Mouse (Mus musculus): ENCODE measurements around the gene Brat1. TPM values are rescaled to one million over a fixed set of nuclear protein-coding genes. Genes with fewer than 3 reads are reported as not detected.
"Not testable (repeated sequence)": the region's sequence is repeated elsewhere in the genome, so short reads cannot be mapped to it uniquely, and the experiment has no call there.

Brat1 gene
- 10 to 100 TPM; 19.6 to 24.3 (median 22.0) TPM for total RNA-seq (2022)

DNA sequence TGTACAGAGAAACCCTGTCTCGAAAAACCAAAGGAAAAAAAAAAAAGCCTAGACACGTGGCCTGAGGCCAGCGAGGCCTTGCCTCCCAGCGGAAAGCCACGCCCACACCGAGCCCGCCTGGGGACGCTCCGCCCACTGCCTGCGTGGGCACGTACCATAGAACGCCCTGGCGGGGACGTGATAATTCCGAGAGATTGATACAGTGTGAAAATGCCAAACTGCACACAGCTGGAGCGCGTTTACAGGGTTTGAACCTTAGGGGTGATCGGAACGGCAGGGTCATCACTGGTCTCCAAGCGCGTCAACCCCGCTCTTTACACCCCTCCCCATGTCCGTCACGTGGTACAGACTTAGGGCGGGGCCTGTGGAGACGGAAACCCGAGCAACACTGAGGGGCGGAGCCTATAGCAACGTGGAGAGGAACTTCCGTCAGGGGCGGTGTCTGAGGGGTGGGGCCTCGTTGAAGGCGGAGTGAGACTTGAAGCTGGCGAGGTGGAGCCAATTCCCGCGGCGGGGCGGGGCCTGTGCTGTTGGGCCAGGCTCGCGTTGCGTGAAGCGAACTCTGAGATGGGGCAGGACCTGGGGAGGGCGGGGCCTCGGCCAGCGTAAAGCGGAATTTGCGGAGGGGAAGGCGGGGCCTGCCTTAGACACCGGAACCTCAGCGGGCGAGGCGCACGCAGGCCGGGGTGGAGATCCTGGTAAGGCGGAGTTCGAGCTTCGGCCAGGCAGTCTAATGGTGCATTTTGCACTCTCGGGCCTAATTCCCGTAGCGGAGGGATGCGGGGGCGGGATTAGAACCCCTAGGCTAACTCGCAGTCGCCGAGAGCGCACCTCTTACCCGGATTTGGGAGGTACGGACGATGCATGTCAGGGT lies at the start of gene Brat1:
Gene Brat1 (plus strand): TSS at position 634 of the 874 bp plus-strand sequence.
- DNase-seq (ENCODE audit: low spot score in 2 of 2), result peak; percentile 100

DNA sequence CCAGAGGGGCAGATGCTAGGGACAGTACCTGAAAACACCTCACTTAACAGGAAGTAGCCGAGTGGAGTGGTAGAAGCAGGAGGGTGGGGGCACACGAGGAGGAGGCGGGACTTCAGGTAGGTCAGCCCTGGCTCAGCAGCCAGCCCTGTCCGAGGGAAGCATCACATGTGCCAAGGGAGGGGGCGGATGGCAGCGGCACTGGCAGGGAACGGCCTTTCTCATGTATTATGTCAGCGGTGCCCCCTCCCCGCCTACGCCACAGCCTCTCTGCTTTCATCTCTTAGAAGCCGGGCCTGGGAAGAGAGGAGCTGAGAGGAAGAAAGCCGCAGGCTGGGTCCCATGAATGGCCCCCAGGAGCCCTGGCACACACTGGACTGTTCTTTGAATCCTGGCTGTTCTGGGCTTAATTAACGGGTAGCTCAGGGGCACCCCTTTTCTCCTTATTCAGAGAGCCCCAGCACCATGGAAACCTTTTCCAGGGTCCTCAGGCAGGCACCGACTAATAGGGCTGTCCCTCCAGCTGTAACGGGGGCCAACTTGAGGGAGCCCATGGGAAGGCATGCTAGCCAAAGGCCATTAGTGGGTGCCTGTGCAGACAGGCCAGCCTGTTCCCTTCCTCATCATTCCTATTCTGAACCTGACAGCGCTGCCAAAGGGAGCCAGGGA lies 45.1 kb upstream of the Brat1 start:
- peak; percentile 76 to 89 for DNase-seq (ENCODE audit: low spot score in 2 of 2)

DNA sequence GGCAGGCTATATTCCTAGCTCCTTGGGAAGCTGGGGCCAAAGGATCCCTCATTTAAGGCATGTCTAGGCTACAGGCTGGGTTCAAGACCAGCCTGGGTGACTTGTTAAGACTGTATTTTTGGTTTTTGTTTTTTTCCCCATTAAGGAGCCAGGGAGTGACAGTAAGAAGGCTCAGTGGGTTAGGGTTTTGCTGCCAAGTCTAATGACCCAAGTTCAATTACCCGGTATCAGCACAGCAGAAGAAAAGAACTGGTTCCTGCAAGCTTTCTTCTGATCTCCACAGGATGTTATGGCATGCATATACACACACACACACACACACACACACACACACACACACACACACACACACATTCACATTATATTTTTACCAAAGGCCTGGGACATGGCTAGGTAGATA lies 44.4 kb upstream of the Brat1 start:
- no peak for DNase-seq (ENCODE audit: low spot score in 2 of 2)

DNA sequence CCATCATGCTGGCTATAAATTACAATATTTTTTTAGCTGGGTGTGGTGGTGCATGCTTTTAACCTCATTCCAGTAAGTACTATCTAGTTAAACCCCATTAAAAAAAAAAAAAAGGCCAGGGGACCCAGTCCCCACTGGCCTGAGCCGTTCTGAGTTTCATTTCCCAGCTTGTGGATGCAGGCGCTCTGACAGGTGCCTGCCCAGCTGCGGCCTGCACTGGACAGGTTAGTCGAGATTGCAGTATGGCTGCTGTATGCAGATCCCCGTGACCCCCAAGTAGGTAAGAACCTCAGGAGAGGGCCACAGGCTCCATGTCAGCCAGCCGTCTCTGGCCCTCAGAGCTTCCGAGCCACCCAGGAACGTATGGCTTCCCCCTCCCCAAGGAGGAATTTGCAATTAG lies 43.4 kb upstream of the Brat1 start:
- DNase-seq (ENCODE audit: low spot score in 2 of 2), result no peak

DNA sequence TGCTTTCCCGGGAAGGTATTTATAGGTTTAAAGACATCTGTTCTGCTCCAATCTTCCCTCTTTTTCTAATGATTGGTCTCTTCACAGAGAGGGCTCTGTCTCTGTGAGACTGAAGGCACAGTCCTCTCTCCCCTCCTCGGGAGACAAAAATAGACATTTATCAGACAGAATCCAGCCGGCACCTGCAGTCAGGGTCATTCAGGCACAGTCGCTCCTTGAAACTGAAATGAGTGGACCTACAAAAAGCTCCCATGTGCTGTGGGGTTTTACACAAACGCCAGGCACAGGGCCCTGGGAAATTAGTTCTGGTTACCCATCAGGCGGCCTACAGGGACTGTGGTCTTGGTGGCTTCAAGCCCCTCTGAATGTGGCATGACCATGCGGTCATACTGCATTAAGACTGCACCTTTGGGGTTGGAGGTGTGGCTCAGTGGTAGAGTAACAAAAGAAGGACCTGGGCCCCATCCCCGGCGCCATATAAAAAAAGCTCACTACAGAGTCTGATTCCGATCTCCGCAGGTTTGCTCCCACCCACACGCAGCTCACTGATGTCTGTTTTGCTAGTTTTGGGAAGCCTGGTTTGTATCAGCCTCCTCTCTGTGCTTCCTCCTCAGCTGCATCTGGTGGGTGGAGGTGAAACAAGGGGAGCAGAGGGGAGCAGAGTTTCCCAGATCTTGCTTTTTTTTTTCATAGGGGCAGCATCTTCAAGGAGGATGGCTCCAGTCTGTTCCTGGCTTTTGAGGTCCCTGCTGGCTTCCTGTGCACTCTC lies 42.8 kb upstream of the Brat1 start:
- peak; percentile 45 to 54 for DNase-seq (ENCODE audit: low spot score in 2 of 2)

DNA sequence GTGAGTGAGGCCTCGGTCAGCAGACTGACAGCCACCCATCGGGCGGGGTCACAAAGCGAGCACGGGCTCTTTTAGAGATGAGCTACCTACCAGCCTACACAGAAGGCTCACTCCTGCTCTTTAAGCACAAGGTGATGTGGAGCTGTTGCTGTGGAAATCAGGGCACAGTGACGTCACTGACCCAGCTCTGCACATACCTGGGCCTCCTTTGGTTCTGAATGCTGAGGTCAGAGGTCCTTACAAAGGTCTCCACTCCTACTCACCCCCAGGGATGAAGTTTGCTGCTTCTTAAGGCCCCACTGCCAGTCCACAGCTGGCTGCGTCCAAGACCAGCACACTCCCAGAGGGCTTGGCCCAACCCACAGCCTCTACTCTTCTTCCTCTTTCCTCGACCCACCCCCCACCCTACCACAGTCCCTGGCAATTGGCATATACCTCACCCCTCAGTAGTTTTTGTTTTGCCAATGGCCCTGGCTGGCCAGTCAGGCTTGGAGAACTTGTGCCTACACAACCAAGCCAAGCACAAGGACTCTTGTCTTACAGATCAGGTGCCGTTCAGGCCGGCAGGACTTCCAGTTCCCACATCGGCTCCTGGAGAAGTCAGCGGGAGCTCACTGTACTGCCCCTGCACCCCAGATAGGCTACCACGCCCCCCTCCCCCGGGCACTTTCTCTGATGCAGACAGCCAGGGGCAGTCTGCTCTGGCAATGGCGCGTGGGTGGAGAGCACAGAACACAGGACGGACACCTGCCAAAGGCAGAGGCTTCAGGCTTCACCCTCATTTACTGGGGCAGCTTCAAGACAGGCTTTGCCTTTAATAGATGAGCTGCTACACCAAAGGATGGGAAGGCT lies 41.8 kb upstream of the Brat1 start:
- no peak for DNase-seq (ENCODE audit: low spot score in 2 of 2)

DNA sequence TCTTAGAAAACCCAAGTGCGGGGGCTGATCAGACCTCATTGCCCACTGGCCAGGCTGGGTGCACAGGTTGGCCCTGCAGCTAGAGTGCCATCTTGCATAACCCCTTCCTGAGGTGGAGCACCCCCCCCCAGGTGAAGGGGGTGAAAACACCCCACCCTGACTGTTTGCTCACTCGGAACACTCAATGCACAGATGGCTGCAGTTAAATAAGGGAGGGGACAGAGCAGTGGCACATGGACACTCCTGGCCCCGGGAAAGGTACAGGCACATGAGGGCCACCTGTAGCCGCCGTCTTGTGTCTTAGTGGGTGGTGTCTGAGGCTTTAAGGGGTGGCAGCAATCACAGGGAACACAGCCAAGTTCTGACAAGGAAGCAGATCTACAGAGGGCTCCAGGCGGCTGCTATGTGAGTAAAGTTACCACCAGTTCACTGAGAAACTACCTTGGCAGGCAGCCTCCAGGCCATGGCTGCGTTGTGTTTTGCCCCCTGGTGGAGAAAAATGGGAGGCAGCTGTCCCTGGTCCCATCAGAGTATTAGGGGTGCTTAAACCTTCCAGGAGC lies 41.1 kb upstream of the Brat1 start:
- DNase-seq (ENCODE audit: low spot score in 2 of 2), result peak; percentile 51 to 65

DNA sequence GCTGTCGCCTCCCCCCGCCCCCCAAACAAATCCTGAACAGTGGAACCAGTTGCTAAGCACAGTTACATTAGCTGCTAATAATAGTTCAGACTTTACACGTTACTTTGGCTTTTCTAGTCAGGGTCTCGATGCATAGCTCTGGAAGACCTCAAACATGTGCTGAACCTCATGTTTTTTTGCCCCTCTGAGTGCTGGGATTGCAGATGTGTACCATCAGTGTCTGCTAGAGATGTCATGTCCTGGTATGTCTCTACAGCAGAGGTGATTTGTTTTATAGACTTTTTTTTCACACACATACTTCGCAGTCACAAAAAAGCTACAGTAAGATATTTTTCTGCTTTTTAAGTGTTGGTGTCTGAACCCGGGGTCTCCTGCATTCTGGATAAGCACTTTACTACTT lies 32.7 kb upstream of the Brat1 start:
- no peak for DNase-seq (ENCODE audit: low spot score in 2 of 2)

DNA sequence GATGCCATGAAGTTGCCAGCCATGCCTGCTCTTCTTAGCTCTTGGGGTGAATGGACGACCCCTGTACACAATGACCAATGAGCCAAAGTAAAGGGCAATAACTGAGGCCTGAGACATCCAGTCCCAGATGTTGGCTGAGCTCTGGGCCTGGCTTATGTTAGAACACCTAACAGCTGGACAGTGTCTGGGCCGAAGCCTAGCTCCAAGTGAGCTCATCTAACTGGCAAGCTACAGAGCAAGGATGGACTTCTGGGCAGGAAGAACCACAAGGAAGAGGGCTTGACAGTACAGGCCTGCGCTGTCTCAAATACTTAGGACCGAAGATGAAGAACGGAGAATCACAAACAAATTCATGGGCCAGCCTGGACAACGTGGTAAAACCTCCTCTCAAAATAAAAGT lies 32.2 kb upstream of the Brat1 start:
- not testable (repeated sequence) for DNase-seq (ENCODE audit: low spot score in 2 of 2)

DNA sequence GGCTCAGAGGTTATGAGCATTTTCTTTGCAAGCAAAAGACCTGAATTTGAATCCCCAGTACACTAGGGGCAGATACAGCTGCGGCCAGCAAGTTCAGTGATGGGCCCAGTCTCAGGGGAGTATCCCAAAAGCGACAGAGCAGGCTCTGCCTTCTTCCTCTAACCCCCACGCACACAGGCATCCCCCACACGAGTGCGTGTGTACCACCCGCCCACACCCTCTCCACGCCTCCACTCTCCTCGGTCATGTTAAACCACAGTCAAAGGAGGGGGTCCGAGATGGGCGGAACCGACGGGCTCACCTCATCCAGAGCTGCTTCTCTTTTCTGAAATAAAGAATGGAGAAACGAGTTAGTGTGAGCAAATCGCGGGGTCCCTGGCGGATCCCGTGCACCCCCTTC lies 30.8 kb upstream of the Brat1 start:
- DNase-seq (ENCODE audit: low spot score in 2 of 2), result no peak

DNA sequence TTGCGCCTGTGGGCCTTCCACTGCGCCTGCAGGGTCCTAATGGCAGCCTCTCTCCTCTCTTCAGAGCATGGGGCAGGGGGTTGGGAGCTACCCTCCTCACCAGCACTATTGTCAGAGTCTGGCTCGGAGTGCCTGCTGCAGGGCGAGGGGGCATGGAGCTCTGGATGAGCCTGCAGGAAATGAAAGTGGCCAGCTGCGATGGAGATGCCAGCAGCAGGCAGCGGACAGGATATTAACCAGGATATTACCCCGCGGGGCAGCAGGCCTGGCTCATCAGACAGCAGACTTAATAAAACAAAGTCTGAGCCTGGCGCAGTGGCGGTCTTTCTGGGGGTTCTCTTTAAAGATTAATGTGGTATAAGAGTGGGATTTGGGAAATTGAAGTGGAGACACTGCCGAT lies 29.7 kb upstream of the Brat1 start:
- DNase-seq (ENCODE audit: low spot score in 2 of 2), result no peak

DNA sequence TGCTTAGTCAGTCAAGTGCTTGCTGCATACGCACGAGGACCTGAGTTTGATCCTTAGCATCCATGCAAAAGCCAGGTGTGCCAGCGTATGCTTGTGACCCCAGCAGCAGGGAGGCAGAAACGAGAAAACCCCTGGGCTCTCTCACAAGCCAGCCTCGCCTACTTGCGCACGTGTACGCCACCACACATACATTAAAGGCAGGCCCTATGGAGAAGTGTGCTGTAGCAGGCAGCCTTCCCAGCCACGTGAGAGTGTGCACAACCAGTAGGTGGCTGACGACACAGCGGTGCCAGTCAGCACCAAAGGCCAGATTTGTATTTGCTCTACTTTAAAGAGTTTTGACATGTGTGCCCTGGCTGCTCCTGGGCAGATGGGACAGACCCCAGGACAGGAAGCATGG lies 29.2 kb upstream of the Brat1 start:
- DNase-seq (ENCODE audit: low spot score in 2 of 2), result no peak

DNA sequence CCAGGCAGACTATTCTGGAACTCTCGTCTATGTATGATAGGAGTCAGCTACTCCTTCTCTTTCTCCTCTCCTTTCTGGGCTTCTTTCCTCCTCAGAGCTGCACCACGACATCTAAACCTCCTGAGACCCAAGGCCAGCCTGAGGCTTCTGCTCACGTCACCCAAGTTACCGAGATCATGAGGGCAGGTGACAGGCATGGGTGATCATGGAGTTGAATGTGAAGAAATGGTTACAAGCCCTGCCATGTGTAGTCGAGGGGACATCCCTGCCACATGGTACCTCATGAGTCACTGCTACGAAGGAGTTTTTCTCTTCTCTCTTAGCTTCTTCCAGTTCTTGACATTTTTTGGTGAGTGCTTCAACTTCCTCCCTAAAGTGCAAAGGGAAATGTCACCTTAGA lies 27.7 kb upstream of the Brat1 start:
- no peak for DNase-seq (ENCODE audit: low spot score in 2 of 2)

DNA sequence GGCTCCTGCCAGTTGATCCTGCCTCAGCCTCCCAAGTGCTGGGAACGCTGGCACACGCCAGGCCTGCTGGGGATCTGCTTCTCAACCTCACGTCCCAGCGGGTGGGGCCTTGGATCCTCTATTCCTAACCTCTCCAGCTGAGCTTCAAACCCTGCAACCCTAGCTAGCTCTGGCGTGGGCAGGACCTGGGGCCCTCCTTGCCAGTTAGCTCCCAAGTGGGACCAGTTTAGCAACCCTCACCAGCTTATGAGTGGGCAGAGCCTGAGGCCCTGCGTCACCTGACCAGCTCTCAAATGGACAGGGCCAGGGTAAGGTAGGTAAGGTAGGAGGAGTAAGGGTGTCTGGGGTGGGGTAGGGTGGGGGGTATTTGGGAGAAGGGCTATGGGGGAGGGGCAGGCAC lies 24.8 kb upstream of the Brat1 start:
- DNase-seq (ENCODE audit: low spot score in 2 of 2), result no peak

DNA sequence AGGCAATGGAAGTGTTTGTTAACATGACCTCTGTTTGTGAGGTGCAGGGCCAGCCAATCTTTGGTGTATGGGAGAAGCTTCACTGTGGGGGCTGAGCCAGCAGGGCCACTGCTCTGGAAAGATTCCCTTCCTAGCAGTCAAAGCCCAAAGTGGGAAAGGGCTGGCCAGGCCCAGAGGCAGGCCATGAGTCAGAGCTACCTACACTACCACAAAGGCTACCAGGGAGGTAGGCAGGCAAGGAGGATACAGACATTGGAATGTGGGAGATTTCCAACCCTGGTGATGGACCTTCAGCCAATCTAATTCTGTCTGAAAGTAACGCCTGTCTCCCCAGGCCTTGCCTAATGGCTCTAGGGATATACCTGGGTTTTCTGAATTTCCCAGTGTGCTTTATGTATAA lies 23.9 kb upstream of the Brat1 start:
- no peak for DNase-seq (ENCODE audit: low spot score in 2 of 2)

DNA sequence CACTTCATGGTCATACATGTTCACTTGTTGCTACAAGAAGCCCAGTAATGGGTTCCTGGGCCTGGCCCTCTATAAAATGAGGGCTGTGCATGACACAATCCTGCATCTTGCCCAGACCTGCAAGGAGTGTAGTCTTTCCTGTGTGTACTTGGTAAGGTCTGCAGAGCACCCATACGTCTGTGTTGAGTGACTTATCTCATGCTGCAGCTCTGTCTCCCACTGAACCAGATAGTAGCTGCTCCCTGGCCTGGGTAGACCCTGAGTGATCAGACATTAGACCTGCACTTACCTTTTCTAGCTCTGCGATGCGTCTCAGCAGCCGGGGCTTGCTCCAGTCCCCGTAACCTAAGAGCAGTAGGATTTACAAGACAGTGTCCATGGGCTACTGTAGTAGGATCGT lies 22.7 kb upstream of the Brat1 start:
- no peak for DNase-seq (ENCODE audit: low spot score in 2 of 2)

DNA sequence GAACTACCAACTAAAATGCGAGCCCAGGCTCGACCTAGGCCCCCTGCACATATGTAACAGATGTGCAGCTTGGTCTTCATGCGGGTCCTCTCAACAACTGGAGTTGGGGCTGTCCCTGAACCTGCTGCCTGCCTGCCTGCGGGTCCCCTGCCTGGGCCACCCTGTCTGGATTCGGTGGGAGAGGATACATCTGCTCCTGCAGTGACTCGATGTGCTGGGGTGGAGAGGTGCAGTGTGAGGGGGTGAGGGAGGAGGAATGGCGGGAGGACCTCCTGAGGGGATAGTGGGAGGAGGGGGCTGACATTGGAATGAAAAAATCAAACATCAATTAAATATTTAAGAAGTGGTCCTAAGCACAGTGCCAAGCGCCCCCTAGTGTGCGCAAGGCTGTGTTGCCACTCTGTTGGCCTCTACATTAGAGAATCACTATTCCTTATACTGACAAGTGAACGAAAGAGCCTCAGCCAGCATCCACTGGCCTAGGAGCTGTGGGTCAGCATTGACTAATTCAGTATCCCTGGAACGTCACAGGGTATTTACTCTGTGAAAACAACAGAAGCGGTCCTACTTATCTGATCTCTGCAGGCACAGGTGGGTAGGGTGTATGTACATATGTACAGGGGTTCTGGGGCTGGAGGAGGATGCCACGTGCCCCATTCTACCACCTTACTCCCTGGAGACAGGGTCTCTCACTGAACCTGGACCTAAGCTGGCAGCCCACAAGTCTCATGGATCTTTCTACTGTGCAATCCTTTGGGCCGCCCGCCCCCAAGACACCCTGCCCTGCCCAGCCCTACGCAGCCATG lies 20.3 kb upstream of the Brat1 start:
- DNase-seq (ENCODE audit: low spot score in 2 of 2), result peak in 1 of 2 experiments; percentile 51

DNA sequence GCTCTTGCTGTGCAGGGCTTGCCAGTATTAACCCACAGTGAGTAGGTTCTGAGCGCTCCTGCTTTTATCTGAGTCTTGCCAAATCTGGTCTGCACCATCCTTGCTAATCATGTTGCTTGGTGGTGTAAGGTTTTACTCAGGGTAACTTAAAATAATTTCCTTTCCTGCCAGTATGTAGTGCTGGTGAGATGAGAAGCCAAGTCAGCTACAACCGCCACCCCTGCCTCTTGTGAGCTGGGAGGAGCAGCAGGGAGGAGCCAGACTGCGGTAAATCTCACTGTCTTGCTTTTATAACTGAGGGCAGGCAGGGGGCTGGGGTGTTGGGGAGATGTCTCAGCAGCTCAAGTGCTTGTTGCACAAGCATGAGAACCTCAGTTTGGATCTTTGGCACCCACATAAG lies 16.4 kb upstream of the Brat1 start:
- no peak for DNase-seq (ENCODE audit: low spot score in 2 of 2)

DNA sequence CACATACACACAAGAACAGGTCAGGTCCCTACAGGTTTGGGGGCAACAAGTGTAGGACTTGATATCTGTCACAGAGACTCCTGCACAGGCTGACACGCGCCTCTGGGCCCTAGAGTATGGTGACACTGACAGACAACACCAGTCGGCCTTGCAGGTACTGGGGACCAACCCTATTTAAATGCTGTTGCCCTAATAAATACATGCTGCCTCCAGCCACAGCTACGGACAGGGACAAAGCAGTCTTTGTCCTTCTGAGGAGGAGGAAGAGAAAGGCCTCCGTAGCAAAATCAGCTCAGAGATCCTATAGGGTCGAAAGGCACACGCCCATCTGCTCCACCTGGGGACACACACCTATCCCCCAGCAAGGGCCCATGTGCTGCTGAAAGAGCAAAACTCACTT lies 8.8 kb upstream of the Brat1 start:
- no peak for DNase-seq (ENCODE audit: low spot score in 2 of 2)

DNA sequence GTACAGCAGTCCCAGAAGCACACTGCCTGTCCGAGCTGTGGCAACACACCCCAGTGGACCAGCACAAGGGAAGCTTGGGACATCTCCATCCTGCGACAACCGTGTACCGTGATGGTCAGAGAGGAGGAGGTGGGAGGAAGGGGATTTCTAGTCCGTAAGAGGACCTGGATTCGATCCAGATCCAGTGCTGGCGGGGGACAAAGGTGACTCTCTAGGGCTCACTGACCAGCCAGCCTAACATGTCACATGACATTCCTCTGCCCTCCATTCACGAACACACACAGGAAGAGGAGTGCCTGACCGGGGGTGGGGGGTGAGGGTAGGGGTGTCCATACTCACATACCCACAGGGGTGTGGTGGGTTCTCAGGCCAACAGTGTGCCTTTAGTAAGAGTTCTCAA lies 5.0 kb upstream of the Brat1 start:
- no peak for DNase-seq (ENCODE audit: low spot score in 2 of 2)

Measured in layer of hippocampus, adult 8-10 months (tissue).